Mouse (Mus musculus) testis, postnatal 10 days (tissue): ENCODE data around the gene Nme3.
"Not testable (repeated sequence)": the region's sequence is repeated elsewhere in the genome, so short reads cannot be mapped to it uniquely, and the experiment has no call there.

Source experiments
- DNase-seq: peaks from one replicate; pipeline ENCODE4 v3.0.0; 2021; ENCODE audit warnings: low spot score

The Nme3 gene

GRCm38 (mm10) chr17:24900014-24900413, 3.7 kb downstream of the Nme3 start:
- no peak for DNase-seq

GRCm38 (mm10) chr17:24902124-24902523, 5.8 kb downstream of the Nme3 start:
- no peak for DNase-seq

GRCm38 (mm10) chr17:24902671-24903474, 6.6 kb downstream of the Nme3 start:
- no peak for DNase-seq

GRCm38 (mm10) chr17:24903767-24904166, 7.5 kb downstream of the Nme3 start:
- DNase-seq: no peak

GRCm38 (mm10) chr17:24907591-24907990, 11.3 kb downstream of the Nme3 start:
- no peak for DNase-seq

- DNase-seq: no peak
Observed at GRCm38 (mm10) chr17:24913984-24914383, 17.7 kb downstream of the Nme3 start.

- DNase-seq: no peak
Observed at GRCm38 (mm10) chr17:24923246-24923645, 26.9 kb downstream of the Nme3 start.

- no peak for DNase-seq
Observed at GRCm38 (mm10) chr17:24929506-24929905, 33.2 kb downstream of the Nme3 start.

GRCm38 (mm10) chr17:24932431-24932830, 36.1 kb downstream of the Nme3 start:
- DNase-seq: no peak

- no peak for DNase-seq
Observed at GRCm38 (mm10) chr17:24933163-24933562, 36.9 kb downstream of the Nme3 start.

- DNase-seq: no peak
Observed at GRCm38 (mm10) chr17:24934926-24935325, 38.6 kb downstream of the Nme3 start.

- no peak for DNase-seq
Observed at GRCm38 (mm10) chr17:24935666-24936065, 39.4 kb downstream of the Nme3 start.

- peak; percentile 96 for DNase-seq
Observed at GRCm38 (mm10) chr17:24936259-24937237, 40.2 kb downstream of the Nme3 start, which contains the start of gene Mapk8ip3. Mapk8ip3 (minus strand) TSS chr17:24936977.

GRCm38 (mm10) chr17:24937266-24937665, 41.0 kb downstream of the Nme3 start:
- no peak for DNase-seq

- DNase-seq: peak; percentile 51
Observed at GRCm38 (mm10) chr17:24942453-24942852, 46.2 kb downstream of the Nme3 start.

GRCm38 (mm10) chr17:24943036-24943435, 46.7 kb downstream of the Nme3 start:
- DNase-seq: no peak

- DNase-seq: not testable (repeated sequence)
Observed at GRCm38 (mm10) chr17:24943589-24943988, 47.3 kb downstream of the Nme3 start.
